Mouse (Mus musculus) left cerebral cortex, postnatal 14 days (tissue): ENCODE results near the gene Gcdh. TPM values are rescaled to one million over a fixed set of nuclear protein-coding genes. Genes with fewer than 3 reads are reported as not detected.

Experiments
- DNase-seq, 2 experiments: peaks; one replicate each; pipeline ENCODE4 v3.0.0; 2021 to 2022; ENCODE audit warnings: low spot score in 2 of 2, mixed read lengths in 1 of 2
- intact Hi-C: fragments of 180-260 bp; cut with DNase I; formaldehyde crosslinking; loops from one replicate; pipeline ENCODE4 v1.15.1; 2025
- microRNA-seq, 2 experiments: library from miRNA; unstranded; fragments of <30 nt; microRNA quantifications; one replicate each; pipeline ENCODE4 v1.2.0; 2022
- total RNA-seq, 2 experiments: library from RNA; stranded (reverse); gene quantifications; 2 replicates each; pipeline ENCODE4 v1.2.3; 2021

The Gcdh gene
- total RNA-seq, 2 experiments from 2014 or later: 36.5 to 38.9 TPM

DNA sequence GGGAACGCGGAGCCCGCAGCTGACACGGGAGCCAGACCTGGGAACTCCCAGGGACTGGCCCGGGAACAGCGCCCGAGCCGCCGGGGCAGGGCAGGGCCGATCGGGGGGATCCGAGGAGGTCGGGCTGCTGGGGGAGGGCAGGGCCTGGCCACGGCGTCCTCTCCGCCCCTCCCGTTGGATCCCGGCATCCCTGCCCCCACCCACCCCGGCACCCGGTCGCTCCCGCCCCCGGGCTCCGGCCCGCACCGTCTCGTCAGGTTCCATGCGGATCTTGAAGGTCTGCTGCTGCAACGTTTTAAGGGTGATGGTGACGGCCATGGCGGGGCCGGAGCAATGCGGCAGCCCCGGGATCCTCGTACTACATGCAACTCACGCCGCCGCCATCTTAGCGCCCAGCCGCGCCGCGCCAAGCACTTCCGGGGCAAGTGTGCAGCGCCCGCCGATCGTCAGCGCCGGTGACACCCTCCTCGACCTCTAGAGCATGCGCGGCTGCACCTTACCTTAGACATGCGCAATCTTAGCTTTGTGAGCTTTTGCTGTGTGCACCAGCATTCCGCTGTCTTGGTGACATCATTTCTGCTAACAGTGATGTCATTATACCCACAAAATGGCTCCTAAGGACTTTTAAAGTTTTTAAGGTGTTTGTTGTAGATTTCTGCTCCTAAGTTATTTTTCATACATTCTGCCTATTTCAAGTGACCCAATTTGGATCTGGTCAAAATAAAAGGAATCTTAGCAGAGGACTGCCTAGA is 53.3 kb downstream of the Gcdh start, which contains the start of gene Rad23a:
Rad23a (minus strand) TSS at position 418 of the 752 bp plus-strand sequence.
- intact Hi-C loops: no loop called here

GRCm38 (mm10) chr8:84839875-84840247 is 53.9 kb downstream of the Gcdh start:
- intact Hi-C loops: no loop called here
- DNase-seq: no peak

More for the DNA sequence above, 53.3 kb downstream of the Gcdh start, which contains the start of gene Rad23a:
- DNase-seq: peak; percentile 93 to 96

- intact Hi-C loops: no loop called here
- no peak for DNase-seq
Measured at GRCm38 (mm10) chr8:84839411-84839810, 54.3 kb downstream of the Gcdh start.

GRCm38 (mm10) chr8:84838513-84838912 is 55.2 kb downstream of the Gcdh start:
- DNase-seq: no peak
- intact Hi-C loops: no loop called here

DNA sequence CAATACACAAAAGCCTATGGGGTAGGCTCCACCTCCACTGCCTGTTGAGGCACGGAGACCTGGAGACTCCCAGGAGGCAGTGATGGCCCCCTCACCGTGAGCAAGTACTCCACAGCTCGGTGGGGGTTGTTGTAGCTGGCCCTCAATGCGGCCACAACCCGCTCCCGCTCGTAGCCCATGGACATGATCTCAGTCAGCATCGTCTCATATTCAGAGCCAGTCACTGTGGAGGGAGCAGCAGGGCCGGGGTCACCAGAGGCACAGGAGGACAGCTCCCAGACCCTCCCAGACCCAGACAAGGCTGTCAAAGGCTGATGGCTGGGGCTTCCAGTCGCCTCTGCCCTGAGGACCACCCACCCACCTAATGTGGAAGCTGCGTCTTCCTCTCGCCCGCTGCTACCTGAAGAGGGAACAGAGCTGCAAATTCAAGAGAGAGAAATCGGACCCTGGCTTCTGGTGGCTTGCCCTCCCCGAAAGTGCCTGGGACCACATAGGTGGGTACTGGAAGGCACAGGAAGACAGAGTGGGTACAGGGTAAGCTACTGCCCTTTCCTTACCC is 55.7 kb downstream of the Gcdh start:
- intact Hi-C loops: no loop called here
- no peak for DNase-seq

- DNase-seq: no peak
- intact Hi-C loops: no loop called here
Measured at GRCm38 (mm10) chr8:84837149-84837911, 56.4 kb downstream of the Gcdh start.

Small RNAs within 50 kb of the gene (microRNA-seq; reads per million reads assigned to microRNA genes)
- gene Gm24197 (3.7 to 6.1 reads per million in 2 experiments), gene Mir7069 (12.4 to 12.5 reads per million in 2 experiments)

Other genes starting within 250 kb of the Gcdh start
- gene Ier2, start 231.1 kb downstream of the Gcdh start, total RNA-seq: 10 to 100 TPM; 12.6 to 14.8 TPM
- 10 to 100 TPM; 89.3 to 96.7 TPM for gene Trmt1, start 207.6 kb downstream of the Gcdh start, total RNA-seq
- 10 to 100 TPM; 90.2 to 91.9 TPM for gene Nacc1, start 206.1 kb downstream of the Gcdh start, total RNA-seq
- gene Lyl1, start 192.5 kb downstream of the Gcdh start, total RNA-seq: 1 to 10 TPM; 2.7 to 4.3 TPM
- gene G430095P16Rik, start 170.9 kb downstream of the Gcdh start, total RNA-seq: not detected
- 100 to 1,000 TPM; 402 to 429 TPM for gene Nfix, start 93.6 kb downstream of the Gcdh start, total RNA-seq
- gene Dand5, start 71.1 kb downstream of the Gcdh start, total RNA-seq: 1 to 10 TPM; 8.0 to 9.6 TPM
- 10 to 100 TPM; 23.4 to 23.6 TPM for gene Gadd45gip1, start 62.4 kb downstream of the Gcdh start, total RNA-seq
- gene Rad23a, start 53.3 kb downstream of the Gcdh start, total RNA-seq: 10 to 100 TPM; 59.5 to 72.0 TPM
- gene Calr, start 47.0 kb downstream of the Gcdh start, total RNA-seq: 100 to 1,000 TPM; 495 to 553 TPM
- 10 to 100 TPM; 50.1 to 51.6 TPM for gene Farsa, start 36.9 kb downstream of the Gcdh start, total RNA-seq
- 10 to 100 TPM; 11.5 to 13.4 TPM for gene Syce2, start 21.8 kb downstream of the Gcdh start, total RNA-seq
- gene Klf1, start 8.0 kb upstream of the Gcdh start, total RNA-seq: not detected
- 1 to 10 TPM; 2.9 TPM for gene Dnase2a, start 14.6 kb upstream of the Gcdh start, total RNA-seq
- 100 to 1,000 TPM; 139 to 146 TPM for gene Mast1, start 43.4 kb upstream of the Gcdh start, total RNA-seq
- 1 to 10 TPM; 1.6 to 2.1 TPM for gene Rtbdn, start 53.1 kb upstream of the Gcdh start, total RNA-seq
- gene Gm49661, start 75.5 kb upstream of the Gcdh start, total RNA-seq: not detected
- gene Prdx2, start 75.7 kb upstream of the Gcdh start, total RNA-seq: 100 to 1,000 TPM; 402 to 429 TPM
- 10 to 100 TPM; 38.1 to 52.0 TPM for gene Rnaseh2a, start 75.8 kb upstream of the Gcdh start, total RNA-seq
- gene Junb, start 84.8 kb upstream of the Gcdh start, total RNA-seq: 10 to 100 TPM; 51.5 to 65.4 TPM
- 1 to 10 TPM; 7.5 to 8.1 TPM for gene Hook2, start 96.7 kb upstream of the Gcdh start, total RNA-seq
- not detected for gene Best2, start 120.6 kb upstream of the Gcdh start, total RNA-seq
- 100 to 1,000 TPM; 116 to 117 TPM for gene Asna1, start 131.4 kb upstream of the Gcdh start, total RNA-seq
- gene Trir, start 132.9 kb upstream of the Gcdh start, total RNA-seq: 100 to 1,000 TPM; 128 to 146 TPM
- 100 to 1,000 TPM; 165 to 171 TPM for gene Tnpo2, start 143.0 kb upstream of the Gcdh start, total RNA-seq
- gene Fbxw9, start 166.1 kb upstream of the Gcdh start, total RNA-seq: 10 to 100 TPM; 38.3 to 39.9 TPM
- not detected for gene Gm5741, start 174.1 kb upstream of the Gcdh start, total RNA-seq
- 10 to 100 TPM; 57.9 to 67.6 TPM for gene Dhps, start 177.8 kb upstream of the Gcdh start, total RNA-seq
- 10 to 100 TPM; 52.7 to 53.5 TPM for gene Wdr83os, start 186.8 kb upstream of the Gcdh start, total RNA-seq
- 10 to 100 TPM; 27.5 to 36.1 TPM for gene Wdr83, start 187.4 kb upstream of the Gcdh start, total RNA-seq
- gene Man2b1, start 189.3 kb upstream of the Gcdh start, total RNA-seq: 10 to 100 TPM; 42.6 to 42.9 TPM
- gene Zfp791, start 229.2 kb upstream of the Gcdh start, total RNA-seq: 1 to 10 TPM; 5.8 to 6.0 TPM